Mouse (Mus musculus) megakaryocyte, embryonic 14.5 days (primary cell): Measurements from ENCODE around the gene Ripk1.

Experiments used
- FLI1 ChIP-seq: IDR thresholded peaks from 2 replicates; pipeline ENCODE4 v1.6.1; 2012; ENCODE audit warnings: low read length, inconsistent platforms, mixed read lengths
- GATA1 ChIP-seq: IDR thresholded peaks from 3 replicates; pipeline ENCODE4 v1.6.1; 2012; ENCODE audit warnings: mixed read lengths, low read length, inconsistent platforms, borderline replicate concordance

DNA sequence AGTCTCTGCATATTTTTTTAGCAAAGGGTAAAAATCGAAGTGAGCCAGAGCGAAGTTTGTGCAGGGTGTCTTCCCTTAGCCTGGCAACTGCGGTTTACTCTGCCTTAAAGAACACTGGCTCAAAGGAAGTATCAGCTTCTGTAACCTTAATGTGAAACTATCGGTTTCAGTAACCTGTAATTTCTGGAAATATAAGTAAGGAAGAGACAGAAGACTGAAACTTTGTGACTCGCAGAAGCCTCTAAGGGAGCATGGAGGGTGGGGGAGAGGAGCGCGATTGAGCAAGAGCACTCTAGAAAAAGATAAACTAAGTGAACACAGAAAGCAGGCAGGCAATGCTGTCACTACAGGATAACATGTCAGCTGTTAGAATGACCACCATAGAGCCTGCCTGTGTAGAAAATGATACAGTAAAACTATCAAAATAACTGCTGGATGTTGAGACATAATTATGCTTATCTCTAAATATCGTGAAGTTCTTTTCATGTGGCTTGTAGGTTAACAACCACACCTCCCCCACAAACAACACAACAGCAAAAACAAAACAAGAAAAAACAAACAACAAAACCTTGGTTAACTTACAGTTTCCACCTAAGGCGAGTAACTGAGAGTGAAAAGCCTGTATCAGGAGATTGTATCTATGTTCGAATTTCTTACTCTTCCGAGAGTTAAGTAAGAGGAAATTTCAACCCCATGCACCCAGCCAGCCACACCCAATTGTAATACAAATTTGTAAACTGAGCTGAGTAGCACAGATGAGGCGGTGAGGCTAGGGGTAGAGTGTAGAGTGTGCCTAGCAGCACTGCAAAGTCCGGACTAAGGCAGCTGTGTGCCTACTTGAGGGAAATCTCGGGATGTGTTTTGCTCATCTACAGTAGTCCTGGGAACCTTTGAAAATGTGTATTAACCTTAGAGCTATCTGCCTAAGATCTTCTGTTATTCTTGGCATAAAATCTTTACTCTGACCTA lies 36.8 kb upstream of the Ripk1 start:
- TF ChIP-seq FLI1 (no peak), GATA1 (no peak; the same call in 2 of the 3 replicates)
